ENCODE assay signal across 14 mouse cellular contexts in the genomic region with DNA sequence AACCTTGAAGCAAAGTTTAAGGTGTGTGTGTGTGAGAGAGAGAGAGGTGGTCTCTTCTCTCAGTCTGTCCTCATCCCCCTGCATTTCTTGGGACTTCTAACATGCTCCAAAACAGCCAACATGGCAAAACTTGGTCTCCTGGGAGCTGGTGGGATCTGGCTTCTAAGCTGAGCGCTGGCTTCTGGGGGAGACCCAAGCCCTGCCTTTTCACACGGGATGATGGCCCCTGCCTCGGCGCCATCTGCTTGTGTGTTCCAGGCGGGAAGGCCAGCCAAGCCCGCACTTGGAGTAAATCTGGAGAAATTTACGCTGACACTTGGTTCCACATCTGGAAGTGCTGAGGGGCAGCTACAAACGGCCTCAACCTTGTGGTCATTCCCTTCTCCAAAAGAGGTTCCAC.
A peak's percentile ranks its signal among the peaks of the same experiment; 100 is the strongest.
DNase-seq lines count a peak whose midpoint lies in the region; TF ChIP-seq lines count a peak whose summit lies in the region.
"Had no signal": no experiment of that assay in that cellular context is flagged by ENCODE, and none has a peak within 500 bp of the region (broad histone marks: within the 10 kb centered on the region; RNA-seq: fewer than 3 reads in every experiment).

No protein-coding gene starts in this region.

- TF ChIP-seq CTCF in left cerebral cortex, adult 2 months (IDR thresholded peaks at IDR 0.05): no peak

- DNase-seq in heart, adult 11 months: peak; percentile 93
- DNase-seq in heart, postnatal 10 days: no peak
- peak; percentile 69 for DNase-seq in left cerebral cortex, postnatal 4 days
- no peak for DNase-seq in left cerebral cortex, adult 2 months (ENCODE audit: extremely low spot score in 1 of 2, low spot score in 2 of 2)
- DNase-seq in gastrocnemius, postnatal 14 days: peak; percentile 43
- no peak for DNase-seq in thymus, postnatal 36 days
- DNase-seq in adrenal gland, postnatal 4 days (ENCODE audit: low spot score in 2 of 2): no peak
- DNase-seq: adrenal gland, postnatal 25 days; cerebellum, adult 2 months; kidney, adult 2 months; lung, postnatal 14 days had no signal

- intact Hi-C loops in heart, postnatal 10 days (cut with DNase I): no loop called here
- intact Hi-C loops in left cerebral cortex, postnatal 4 days (cut with DNase I): no loop called here
- intact Hi-C loops in left cerebral cortex, adult 2 months (cut with DNase I): no loop called here
- intact Hi-C loops in gastrocnemius, postnatal 14 days (cut with DNase I; ENCODE audit: low total_unique reads): no loop called here

- no peak overlapping the region for H3K4me3 ChIP-seq in left cerebral cortex, adult 2 months
- H3K4me3 ChIP-seq: embryonic facial prominence, embryonic 12.5 days; hindbrain, embryonic 10.5 days; megakaryocyte, embryonic 14.5 days had no signal

- H3K27ac ChIP-seq in left cerebral cortex, adult 2 months: no peak overlapping the region
- H3K27ac ChIP-seq: embryonic facial prominence, embryonic 12.5 days; hindbrain, embryonic 10.5 days had no signal

Comparison
In these comparisons a context has a peak if more than half of its experiments do, and no peak if none do; other contexts are left out.
1. DNase-seq: peak in heart, adult 11 months (single experiment), left cerebral cortex, postnatal 4 days (single experiment) and gastrocnemius, postnatal 14 days (single experiment); none in heart, postnatal 10 days (0 of 2), left cerebral cortex, adult 2 months (0 of 2), thymus, postnatal 36 days (0 of 2) and adrenal gland, postnatal 4 days (0 of 2).